Mouse (Mus musculus): ENCODE data around the gene Il10ra. TPM values are rescaled to one million over a fixed set of nuclear protein-coding genes. Genes with fewer than 3 reads are reported as not detected.

Il10ra gene
- polyA plus RNA-seq, 1 experiment = 197 TPM

DNA sequence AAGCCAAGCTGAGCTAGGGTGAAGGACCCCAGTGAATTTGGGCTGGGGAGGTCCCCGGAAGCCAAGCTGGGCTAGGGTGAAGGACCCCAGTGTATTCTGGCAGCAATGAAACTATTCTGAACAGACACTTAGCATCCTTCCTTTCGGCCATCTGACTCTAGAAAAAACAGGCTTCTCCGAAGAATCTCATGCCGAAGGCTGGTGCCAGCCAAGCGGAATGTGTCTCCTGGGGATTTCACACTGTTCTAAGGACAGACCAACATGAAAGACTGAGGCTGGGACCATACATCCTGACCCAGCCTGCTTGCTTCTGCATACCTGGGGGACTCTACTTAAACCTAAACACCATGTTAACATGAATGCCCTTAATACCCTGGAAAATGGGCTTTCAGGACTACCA, 7.1 kb downstream of the Il10ra start:
- TF ChIP-seq POLR2A (IDR thresholded peaks at IDR 0.05; ENCODE audit: borderline replicate concordance, low read depth, low read length) (no peak), CTCF (IDR thresholded peaks at IDR 0.05; ENCODE audit: low read depth, low read length) (no peak)

DNA sequence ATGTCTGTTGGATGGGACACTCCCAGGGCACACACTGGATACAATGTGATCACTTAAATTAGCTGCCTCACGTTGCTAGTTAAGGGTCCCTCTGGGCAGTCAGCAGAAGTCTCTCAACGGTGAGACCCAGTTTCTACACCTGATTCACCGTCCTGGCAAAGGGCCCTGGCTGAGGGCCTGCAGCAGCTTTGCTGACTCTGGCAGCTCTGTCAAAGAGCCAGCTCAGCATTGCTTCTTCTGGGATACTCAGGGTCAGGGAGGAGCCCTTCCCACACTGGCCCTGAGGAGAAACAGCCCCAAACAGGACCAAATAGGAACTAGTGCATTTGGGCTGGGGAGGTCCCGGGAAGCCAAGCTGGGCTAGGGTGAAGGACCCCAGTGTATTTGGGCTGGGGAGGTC, 7.5 kb downstream of the Il10ra start:
- Histone ChIP-seq H3K4me1 (ENCODE audit: control insufficient read depth, insufficient read depth, low read length) (peaks cover 21% of the 10 kb centered on the region), H3K4me3 (ENCODE audit: insufficient read depth, low read length) (no peak overlapping the region), H3K27ac (ENCODE audit: insufficient read depth, low read depth, low read length) (no peak overlapping the region)
- TF ChIP-seq POLR2A (IDR thresholded peaks at IDR 0.05; ENCODE audit: borderline replicate concordance, low read depth, low read length) (no peak), CTCF (IDR thresholded peaks at IDR 0.05; ENCODE audit: low read depth, low read length) (no peak)

More for the DNA sequence above, 7.1 kb downstream of the Il10ra start:
- no peak overlapping the region for H3K27ac ChIP-seq (ENCODE audit: insufficient read depth, low read depth, low read length)
- peaks cover 23% of the 10 kb centered on the region for H3K4me1 ChIP-seq (ENCODE audit: control insufficient read depth, insufficient read depth, low read length)
- H3K4me3 ChIP-seq (ENCODE audit: insufficient read depth, low read length) = no peak overlapping the region

DNA sequence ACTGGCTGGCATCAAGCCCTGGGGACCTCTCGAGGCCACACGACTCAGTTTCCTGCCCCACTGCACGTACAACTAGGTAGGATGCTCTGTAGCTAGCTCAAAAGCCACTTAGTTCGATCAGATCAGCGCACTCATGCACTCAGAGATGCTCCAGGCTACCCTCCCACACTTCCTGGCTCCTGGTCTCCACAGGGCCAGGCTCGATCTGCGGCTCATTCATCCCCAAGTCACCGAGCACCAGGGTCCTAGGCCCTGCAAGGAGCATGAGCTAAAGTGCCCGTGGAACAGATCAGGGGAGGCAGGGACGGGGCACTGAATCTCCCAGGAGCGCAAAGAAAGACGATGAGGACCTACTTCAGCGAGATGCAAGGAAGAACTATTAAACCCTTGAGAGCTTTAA, 9.9 kb downstream of the Il10ra start:
- TF ChIP-seq CTCF (IDR thresholded peaks at IDR 0.05; ENCODE audit: low read depth, low read length) = no peak
- TF ChIP-seq POLR2A (IDR thresholded peaks at IDR 0.05; ENCODE audit: borderline replicate concordance, low read depth, low read length) = no peak
- H3K4me3 ChIP-seq (ENCODE audit: insufficient read depth, low read length) = no peak overlapping the region
- no peak overlapping the region for H3K27ac ChIP-seq (ENCODE audit: insufficient read depth, low read depth, low read length)
- H3K4me1 ChIP-seq (ENCODE audit: control insufficient read depth, insufficient read depth, low read length) = peaks cover 23% of the 10 kb centered on the region; the same call in 1 of the 2 replicates

DNA sequence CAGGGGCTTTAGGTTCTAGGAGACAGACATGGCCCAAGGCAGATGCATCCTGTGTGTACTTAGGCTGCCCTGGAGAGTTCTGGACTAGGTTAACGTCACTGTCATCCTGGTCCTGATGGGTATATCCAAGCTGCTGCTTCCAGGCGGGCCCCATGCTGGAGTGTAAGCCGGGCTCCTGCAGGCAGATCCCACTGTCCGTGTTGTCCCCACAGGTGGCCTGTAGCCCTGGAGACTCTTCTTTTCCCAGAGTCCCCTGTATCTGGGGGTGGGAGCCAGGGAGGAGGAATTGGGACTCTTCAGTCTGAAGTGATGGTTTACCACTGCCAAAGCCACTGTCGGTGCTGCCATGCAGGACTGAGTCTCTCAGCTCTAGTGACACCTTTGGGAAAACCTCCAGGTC, 13.0 kb downstream of the Il10ra start:
- TF ChIP-seq CTCF (IDR thresholded peaks at IDR 0.05; ENCODE audit: low read depth, low read length) (no peak), POLR2A (IDR thresholded peaks at IDR 0.05; ENCODE audit: borderline replicate concordance, low read depth, low read length) (no peak)
- peaks cover 47% of the 10 kb centered on the region for H3K4me1 ChIP-seq (ENCODE audit: control insufficient read depth, insufficient read depth, low read length)
- no peak overlapping the region for H3K27ac ChIP-seq (ENCODE audit: insufficient read depth, low read depth, low read length)
- H3K4me3 ChIP-seq (ENCODE audit: insufficient read depth, low read length) = no peak overlapping the region

DNA sequence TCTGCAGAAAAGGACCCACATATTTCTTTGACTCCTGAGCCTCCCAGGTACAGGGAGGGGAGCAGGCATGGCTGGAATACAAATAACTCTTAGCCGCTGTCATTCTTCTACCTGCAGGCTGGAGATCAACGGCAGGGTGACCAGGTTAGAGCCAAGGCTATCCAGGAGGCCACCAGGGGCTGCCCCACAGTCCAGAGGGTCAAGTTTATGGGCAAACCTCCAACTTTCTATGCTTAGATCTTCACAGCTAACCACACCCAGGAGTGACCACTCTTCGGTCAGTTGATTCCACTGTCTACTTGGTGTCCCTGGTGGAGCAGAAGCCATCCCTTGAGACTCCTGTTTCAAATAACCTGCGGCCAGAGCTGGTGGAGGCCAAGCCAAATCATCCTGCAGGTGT, 13.5 kb downstream of the Il10ra start:
- no peak overlapping the region for H3K4me3 ChIP-seq (ENCODE audit: insufficient read depth, low read length)
- no peak overlapping the region for H3K27ac ChIP-seq (ENCODE audit: insufficient read depth, low read depth, low read length)
- H3K4me1 ChIP-seq (ENCODE audit: control insufficient read depth, insufficient read depth, low read length) = peaks cover 53% of the 10 kb centered on the region
- no peak for TF ChIP-seq CTCF (IDR thresholded peaks at IDR 0.05; ENCODE audit: low read depth, low read length)
- no peak for TF ChIP-seq POLR2A (IDR thresholded peaks at IDR 0.05; ENCODE audit: borderline replicate concordance, low read depth, low read length)

DNA sequence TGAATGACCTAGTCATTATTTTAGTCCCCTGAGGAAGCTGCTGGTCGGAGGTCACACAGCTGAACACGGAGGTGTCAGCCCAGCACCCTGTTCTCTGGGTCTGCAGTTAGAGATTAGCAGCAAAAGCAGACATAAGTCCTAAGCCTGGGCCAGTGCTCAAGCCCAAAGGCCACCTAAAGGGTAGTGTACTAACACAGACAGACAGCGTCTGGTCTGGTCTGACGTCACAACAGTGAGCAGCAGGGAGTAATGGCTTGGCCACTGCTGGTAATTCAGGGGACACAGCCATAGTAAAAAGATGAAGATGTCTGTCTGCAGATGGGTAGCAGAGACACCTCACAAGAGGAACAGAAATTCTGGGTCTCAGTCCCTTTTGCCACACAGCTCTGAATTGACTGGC, 14.3 kb downstream of the Il10ra start:
- TF ChIP-seq CTCF (IDR thresholded peaks at IDR 0.05; ENCODE audit: low read depth, low read length) (no peak), POLR2A (IDR thresholded peaks at IDR 0.05; ENCODE audit: borderline replicate concordance, low read depth, low read length) (no peak)
- Histone ChIP-seq H3K4me1 (ENCODE audit: control insufficient read depth, insufficient read depth, low read length) (peaks cover 61% of the 10 kb centered on the region), H3K27ac (ENCODE audit: insufficient read depth, low read depth, low read length) (no peak overlapping the region), H3K4me3 (ENCODE audit: insufficient read depth, low read length) (no peak overlapping the region)

DNA sequence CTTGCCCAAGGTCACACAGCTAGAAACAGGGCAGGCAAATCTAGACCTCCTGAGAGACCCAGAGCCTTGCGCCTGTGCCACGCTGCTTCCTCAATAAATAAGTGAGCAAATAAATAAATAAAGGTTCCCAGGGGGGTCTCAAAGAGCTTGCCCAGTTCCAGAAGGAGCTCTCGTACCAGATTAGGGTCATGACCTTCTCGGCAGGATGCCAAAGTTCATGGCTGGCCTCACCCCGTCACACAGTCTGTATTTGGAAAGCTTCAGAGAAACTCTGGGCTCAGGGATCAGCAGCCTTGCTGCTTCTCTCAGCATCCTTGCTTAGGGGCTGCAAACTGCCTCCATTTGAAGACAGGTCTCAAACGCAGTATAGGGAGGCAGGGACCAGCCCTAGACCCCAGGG, 14.9 kb downstream of the Il10ra start:
- TF ChIP-seq CTCF (IDR thresholded peaks at IDR 0.05; ENCODE audit: low read depth, low read length) = no peak
- no peak for TF ChIP-seq POLR2A (IDR thresholded peaks at IDR 0.05; ENCODE audit: borderline replicate concordance, low read depth, low read length)
- no peak overlapping the region for H3K4me3 ChIP-seq (ENCODE audit: insufficient read depth, low read length)
- H3K4me1 ChIP-seq (ENCODE audit: control insufficient read depth, insufficient read depth, low read length) = peaks cover 67% of the 10 kb centered on the region
- H3K27ac ChIP-seq (ENCODE audit: insufficient read depth, low read depth, low read length) = no peak overlapping the region; the same call in 1 of the 2 replicates

DNA sequence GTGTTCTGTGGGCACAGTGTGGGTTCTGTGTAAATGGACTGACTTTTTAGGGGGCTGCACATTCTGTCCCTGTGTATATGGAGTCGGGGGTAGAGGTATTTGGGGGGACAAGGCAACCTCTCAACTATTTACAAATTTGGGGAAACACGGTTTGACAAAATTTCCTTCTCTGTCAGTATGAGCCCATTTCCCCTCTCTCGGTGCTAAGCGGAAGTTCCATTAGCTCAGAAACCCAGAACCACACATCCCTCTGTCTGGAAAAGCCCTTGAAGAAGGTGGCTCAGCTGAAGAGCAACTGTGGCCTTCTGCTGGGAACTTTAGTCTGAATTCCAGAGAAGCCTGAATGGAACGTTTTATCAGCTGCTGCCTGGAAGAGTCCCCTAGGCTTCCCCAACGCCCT, 16.6 kb downstream of the Il10ra start:
- TF ChIP-seq CTCF (IDR thresholded peaks at IDR 0.05; ENCODE audit: low read depth, low read length) (no peak), POLR2A (IDR thresholded peaks at IDR 0.05; ENCODE audit: borderline replicate concordance, low read depth, low read length) (no peak)
- Histone ChIP-seq H3K27ac (ENCODE audit: insufficient read depth, low read depth, low read length) (peak overlapping the region; percentile 69), H3K4me3 (ENCODE audit: insufficient read depth, low read length) (no peak overlapping the region), H3K4me1 (ENCODE audit: control insufficient read depth, insufficient read depth, low read length) (peaks cover 80% of the 10 kb centered on the region)

DNA sequence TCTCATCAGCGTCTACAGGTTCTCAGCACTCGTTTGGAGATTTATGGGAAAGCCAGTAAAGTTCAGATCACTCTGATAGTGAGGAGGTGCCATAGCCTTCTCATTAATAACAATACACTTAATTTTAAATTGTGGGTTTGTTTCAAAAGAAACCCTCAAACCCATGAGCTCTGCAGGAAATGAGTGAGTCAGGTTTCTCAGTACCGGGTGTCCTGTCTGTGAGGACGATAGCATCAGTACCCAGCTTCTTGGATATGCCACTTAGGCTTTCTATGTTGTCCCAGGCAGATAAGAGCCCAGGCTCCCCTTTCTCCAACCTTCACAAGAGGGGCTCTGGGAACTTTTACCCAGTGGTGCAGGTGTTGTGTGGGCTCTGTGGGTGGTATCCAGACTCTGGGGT, 17.0 kb downstream of the Il10ra start:
- TF ChIP-seq POLR2A (IDR thresholded peaks at IDR 0.05; ENCODE audit: borderline replicate concordance, low read depth, low read length) (no peak), CTCF (IDR thresholded peaks at IDR 0.05; ENCODE audit: low read depth, low read length) (no peak)
- Histone ChIP-seq H3K4me1 (ENCODE audit: control insufficient read depth, insufficient read depth, low read length) (peaks cover 84% of the 10 kb centered on the region), H3K27ac (ENCODE audit: insufficient read depth, low read depth, low read length) (peak overlapping the region; percentile 69), H3K4me3 (ENCODE audit: insufficient read depth, low read length) (no peak overlapping the region)

DNA sequence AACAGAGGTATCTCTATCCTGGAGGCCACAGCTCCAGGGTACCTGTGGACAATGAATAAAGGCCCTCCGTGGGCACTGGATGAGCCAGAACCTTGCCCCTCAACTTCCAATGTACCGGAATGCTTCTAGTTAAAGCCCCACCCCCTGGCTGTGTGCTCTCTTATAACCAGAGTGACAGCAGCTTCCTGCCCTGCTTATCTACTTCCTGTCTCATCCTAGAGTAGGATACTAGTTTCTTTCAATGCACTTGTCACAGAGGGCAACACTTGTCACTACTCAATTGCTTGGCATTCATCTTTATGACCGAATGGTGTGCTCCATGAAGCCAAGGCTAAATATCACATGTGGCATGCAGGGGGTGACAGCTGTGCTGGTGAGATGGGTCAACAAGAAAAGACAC, 17.7 kb downstream of the Il10ra start:
- Histone ChIP-seq H3K4me1 (ENCODE audit: control insufficient read depth, insufficient read depth, low read length) (peaks cover 91% of the 10 kb centered on the region), H3K27ac (ENCODE audit: insufficient read depth, low read depth, low read length) (peak overlapping the region; percentile 69), H3K4me3 (ENCODE audit: insufficient read depth, low read length) (no peak overlapping the region)
- TF ChIP-seq CTCF (IDR thresholded peaks at IDR 0.05; ENCODE audit: low read depth, low read length) = no peak
- TF ChIP-seq POLR2A (IDR thresholded peaks at IDR 0.05; ENCODE audit: borderline replicate concordance, low read depth, low read length) = no peak

DNA sequence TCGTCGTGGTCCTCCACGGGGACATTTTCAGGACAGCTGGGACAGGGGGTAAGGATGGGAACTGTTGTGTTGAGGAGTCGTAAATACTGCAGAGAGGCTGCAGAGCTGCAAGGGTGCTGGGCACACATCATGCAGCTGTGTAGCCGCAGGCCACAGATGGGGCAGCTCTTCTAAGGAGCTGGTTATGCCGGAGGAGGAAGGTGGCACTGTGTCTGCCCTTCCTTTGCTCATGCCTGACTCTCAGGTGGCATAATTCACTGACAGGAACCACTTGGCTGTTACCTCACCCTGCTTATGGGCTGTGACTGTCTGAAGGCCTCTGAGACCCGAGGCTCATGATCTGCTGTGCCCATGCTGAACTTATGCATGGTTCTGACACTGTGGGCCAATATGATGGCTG, 18.6 kb downstream of the Il10ra start:
- H3K4me1 ChIP-seq (ENCODE audit: control insufficient read depth, insufficient read depth, low read length) = peaks cover 92% of the 10 kb centered on the region
- peak overlapping the region; percentile 9; the same call in 1 of the 2 replicates for H3K27ac ChIP-seq (ENCODE audit: insufficient read depth, low read depth, low read length)
- TF ChIP-seq CTCF (IDR thresholded peaks at IDR 0.05; ENCODE audit: low read depth, low read length) = no peak
- no peak for TF ChIP-seq POLR2A (IDR thresholded peaks at IDR 0.05; ENCODE audit: borderline replicate concordance, low read depth, low read length)
- H3K4me3 ChIP-seq (ENCODE audit: insufficient read depth, low read length) = no peak overlapping the region
